Mouse (Mus musculus) embryonic facial prominence, embryonic 10.5 days (tissue): ENCODE measurements around the gene Fra10ac1. TPM values are rescaled to one million over a fixed set of nuclear protein-coding genes. Genes with fewer than 3 reads are reported as not detected.

Experiments
- DNase-seq: peaks from one replicate; pipeline ENCODE4 v3.0.0-alpha.2; 2017; ENCODE audit warnings: low spot score
- H3K27ac ChIP-seq: fragments of 300-500 bp; sonication (generic); replicated peaks from 2 replicates; pipeline ENCODE4 v1.5.1; 2016; ENCODE audit warnings: mild to moderate bottlenecking
- H3K27me3 ChIP-seq: fragments of 300-500 bp; sonication (generic); replicated peaks from 2 replicates; pipeline ENCODE4 v1.6.1; 2016; ENCODE audit warnings: low read depth, mild to moderate bottlenecking; ENCODE audit not compliant: poor library complexity, severe bottlenecking
- H3K36me3 ChIP-seq: fragments of 300-500 bp; sonication (generic); replicated peaks from 2 replicates; pipeline ENCODE4 v1.6.1; 2016; ENCODE audit warnings: mild to moderate bottlenecking, moderate library complexity
- H3K4me1 ChIP-seq: fragments of 300-500 bp; sonication (generic); 2 replicates; pipeline ENCODE4 v1.6.1; 2016
- H3K4me3 ChIP-seq: fragments of 300-500 bp; sonication (generic); 2 replicates; pipeline ENCODE4 v1.5.1; 2016; ENCODE audit warnings: mild to moderate bottlenecking, moderate library complexity
- H3K9me3 ChIP-seq: fragments of 300-500 bp; sonication (generic); 2 replicates; pipeline ENCODE4 v1.6.1; 2016; ENCODE audit warnings: mild to moderate bottlenecking
- WGBS: fragments of 180-500 bp; shearing (Covaris S2); methylation state at CpG from one replicate; pipeline ENCODE4 v1.1.7; 2016; 5-methylcytosine and 5-hydroxymethylcytosine counted together
- polyA plus RNA-seq: library from polyadenylated mRNA; unstranded; fragments of >200 nt; fragmentation: Nextera tagmentation; extraction: Ambion mirVana; gene quantifications from 2 replicates; pipeline ENCODE4 v1.2.1, GENCODE M21; 2016

Gene Fra10ac1
- polyA plus RNA-seq, 1 experiment from 2014 or later = 44.1 TPM

DNA sequence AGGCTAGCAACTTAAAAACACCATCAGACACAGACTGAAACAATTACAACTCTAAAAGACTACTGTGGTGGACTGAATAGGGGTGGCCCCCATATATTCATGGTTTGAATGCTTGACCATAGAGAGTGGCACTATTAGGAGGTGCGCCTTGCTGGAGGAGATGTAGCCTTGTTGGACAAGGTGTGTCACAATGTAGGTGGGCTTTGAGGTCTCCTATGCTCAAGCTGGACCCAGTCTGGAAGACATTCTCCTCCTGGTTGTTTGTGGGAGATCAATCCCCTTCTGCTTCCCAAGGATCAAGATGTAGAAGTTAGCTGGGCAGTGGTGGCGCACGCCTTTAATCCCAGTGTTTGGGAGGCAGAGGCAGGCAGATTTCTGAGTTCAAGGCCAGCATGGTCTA lies 6.3 kb downstream of the Fra10ac1 start:
- H3K4me3 ChIP-seq = no peak overlapping the region
- H3K27ac ChIP-seq = no peak overlapping the region
- H3K4me1 ChIP-seq = no peaks in the 10 kb centered on the region
- peaks cover 46% of the 10 kb centered on the region for H3K36me3 ChIP-seq
- DNase-seq = no peak
- no peaks in the 10 kb centered on the region for H3K27me3 ChIP-seq
- WGBS = 96% methylated on average over 3 of the region's 3 CpGs
- H3K9me3 ChIP-seq = no peaks in the 10 kb centered on the region

DNA sequence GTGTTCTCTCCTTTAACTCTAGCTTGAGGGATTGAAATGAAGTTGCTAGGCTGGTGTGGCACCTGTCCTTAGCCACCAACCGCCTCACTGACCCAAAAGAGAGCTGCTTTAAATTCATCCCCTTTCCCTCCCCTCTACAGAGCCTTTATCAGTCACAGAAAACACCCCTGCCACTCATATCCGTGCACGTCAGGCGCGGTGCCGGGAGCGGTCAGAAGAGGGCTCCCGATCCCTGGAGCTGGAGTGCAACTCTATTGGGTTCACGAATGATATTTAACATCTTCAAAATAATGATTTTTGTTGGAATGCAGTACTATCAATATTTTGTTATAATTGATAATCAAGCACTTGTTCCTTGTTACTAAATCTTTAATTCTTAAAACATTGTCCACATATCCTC lies 17.3 kb downstream of the Fra10ac1 start:
- Histone ChIP-seq H3K27ac (no peak overlapping the region), H3K36me3 (peaks cover 46% of the 10 kb centered on the region), H3K27me3 (no peaks in the 10 kb centered on the region), H3K4me1 (no peaks in the 10 kb centered on the region), H3K4me3 (no peak overlapping the region), H3K9me3 (0 out of 2 replicates have a peak, but pooled peaks cover 4% of the 10 kb centered on the region)
- WGBS = 59% methylated on average over 9 of the region's 9 CpGs
- DNase-seq = peak; percentile 37

DNA sequence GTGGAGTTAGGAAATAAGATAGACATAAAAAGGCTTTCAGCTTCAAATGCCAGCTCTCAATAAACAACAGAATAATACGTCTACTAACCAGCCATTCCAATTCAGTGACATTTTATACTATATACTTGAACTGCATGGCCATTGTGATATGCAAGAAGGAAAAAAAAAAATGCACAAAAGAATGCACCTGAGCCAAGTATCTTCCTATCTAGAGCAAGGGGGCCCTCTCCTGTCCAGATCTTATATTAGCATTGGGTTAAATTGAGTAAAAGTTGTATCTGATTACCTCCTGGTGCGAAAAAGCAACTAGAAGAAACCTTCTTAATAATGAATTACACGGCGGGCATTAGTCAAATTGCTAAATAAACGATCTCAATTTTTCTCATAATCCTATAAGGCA lies 25.2 kb downstream of the Fra10ac1 start:
- WGBS = 88% methylated on average over 5 of the region's 5 CpGs
- Histone ChIP-seq H3K36me3 (peaks cover 25% of the 10 kb centered on the region), H3K4me3 (no peak overlapping the region), H3K4me1 (no peaks in the 10 kb centered on the region), H3K9me3 (0 out of 2 replicates have a peak, but pooled peaks cover 4% of the 10 kb centered on the region), H3K27me3 (no peaks in the 10 kb centered on the region), H3K27ac (no peak overlapping the region)
- no peak for DNase-seq

DNA sequence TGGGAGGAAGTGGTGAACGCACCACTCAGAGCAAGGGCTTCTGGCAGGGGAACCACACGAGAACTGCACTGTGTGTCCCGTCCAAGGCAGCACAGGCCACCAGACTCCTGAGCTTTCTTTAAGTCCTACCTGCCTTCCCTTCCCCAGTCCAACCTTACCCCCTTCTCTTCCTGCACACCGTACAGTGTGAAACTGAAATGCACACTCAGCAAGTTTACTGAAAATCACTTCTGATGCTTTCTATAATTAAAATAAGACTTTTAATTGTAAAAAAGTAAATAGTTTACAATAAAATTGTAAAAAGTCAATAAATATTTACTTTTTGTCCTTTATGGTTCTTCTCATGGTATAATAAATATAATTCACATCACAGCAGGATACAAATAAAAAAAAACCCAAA lies 28.7 kb downstream of the Fra10ac1 start:
- H3K27me3 ChIP-seq = no peaks in the 10 kb centered on the region
- no peaks in the 10 kb centered on the region for H3K4me1 ChIP-seq
- no peaks in the 10 kb centered on the region for H3K9me3 ChIP-seq
- H3K27ac ChIP-seq = no peak overlapping the region
- 93% methylated on average over 4 of the region's 4 CpGs for WGBS
- no peak overlapping the region for H3K4me3 ChIP-seq
- peaks cover 9% of the 10 kb centered on the region for H3K36me3 ChIP-seq
- no peak for DNase-seq

DNA sequence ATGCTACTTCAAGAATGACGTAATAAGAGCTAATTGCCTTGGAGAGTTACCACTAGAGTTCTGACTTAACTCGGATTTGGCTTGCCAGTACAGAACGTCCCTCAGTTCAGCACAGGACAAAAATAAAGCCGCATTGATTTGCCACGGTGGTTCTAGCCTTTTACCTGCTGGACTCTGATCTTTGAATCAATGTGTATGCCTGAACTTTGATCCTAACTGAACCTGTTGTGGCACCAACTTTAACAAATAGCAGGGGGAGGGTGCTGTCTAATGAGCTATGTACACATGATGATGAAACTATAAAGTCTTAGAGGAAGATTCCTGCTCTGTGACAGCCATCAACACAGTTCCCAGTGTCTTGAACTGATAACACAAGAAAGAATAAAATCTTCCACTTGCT lies 32.5 kb downstream of the Fra10ac1 start:
- Histone ChIP-seq H3K36me3 (peaks cover 27% of the 10 kb centered on the region), H3K9me3 (no peaks in the 10 kb centered on the region), H3K27ac (no peak overlapping the region), H3K4me1 (no peaks in the 10 kb centered on the region), H3K27me3 (no peaks in the 10 kb centered on the region), H3K4me3 (no peak overlapping the region)
- no peak for DNase-seq
- 81% methylated on average over 5 of the region's 5 CpGs for WGBS

DNA sequence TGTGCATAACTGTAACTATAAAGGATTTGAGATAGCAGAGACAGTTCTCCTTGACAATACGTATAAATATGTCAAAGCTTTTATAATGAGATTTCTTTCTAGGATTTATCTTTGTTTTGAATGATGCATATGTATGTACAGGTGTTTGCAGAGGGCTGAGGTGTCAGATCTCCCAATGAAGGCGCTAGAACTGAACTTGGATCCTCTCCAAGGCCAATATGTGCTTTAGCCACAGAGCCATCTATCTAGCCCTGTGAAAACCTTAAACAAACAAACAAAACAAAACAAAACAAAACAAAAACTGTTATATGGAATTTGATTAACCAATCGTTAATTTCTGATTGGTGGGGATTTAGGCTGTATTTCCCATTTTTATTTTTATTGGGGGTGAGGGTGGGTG lies 33.4 kb downstream of the Fra10ac1 start:
- 90% methylated on average over 3 of the region's 3 CpGs for WGBS

DNA sequence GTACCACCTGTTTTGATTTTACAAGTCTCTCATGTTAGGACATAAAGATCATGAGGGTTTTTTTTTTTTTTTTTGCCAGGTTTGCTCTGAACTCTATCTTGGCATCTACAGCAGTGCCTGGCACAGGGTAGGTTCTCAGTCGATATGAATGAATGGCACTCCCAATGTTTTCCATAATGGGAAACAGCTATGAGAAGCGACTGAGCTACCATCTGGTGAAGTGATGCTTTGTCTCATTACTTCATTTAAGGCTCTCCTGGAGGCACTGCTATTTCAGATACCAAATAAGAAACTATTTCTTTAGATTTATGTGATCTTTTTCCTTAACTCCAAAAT lies 36.6 kb downstream of the Fra10ac1 start:
- no peaks in the 10 kb centered on the region for H3K9me3 ChIP-seq
- no peak overlapping the region for H3K27ac ChIP-seq
- no peak overlapping the region for H3K4me3 ChIP-seq
- no peak for DNase-seq
- H3K36me3 ChIP-seq = peaks cover 20% of the 10 kb centered on the region
- no peaks in the 10 kb centered on the region for H3K4me1 ChIP-seq
- no peaks in the 10 kb centered on the region for H3K27me3 ChIP-seq
- 91% methylated on average over 2 of the region's 2 CpGs for WGBS

More for the DNA sequence above, 33.4 kb downstream of the Fra10ac1 start:
- peaks cover 30% of the 10 kb centered on the region for H3K36me3 ChIP-seq
- no peaks in the 10 kb centered on the region for H3K27me3 ChIP-seq
- no peak overlapping the region for H3K4me3 ChIP-seq
- H3K4me1 ChIP-seq = no peaks in the 10 kb centered on the region
- H3K9me3 ChIP-seq = no peaks in the 10 kb centered on the region
- no peak overlapping the region for H3K27ac ChIP-seq
- DNase-seq = no peak

DNA sequence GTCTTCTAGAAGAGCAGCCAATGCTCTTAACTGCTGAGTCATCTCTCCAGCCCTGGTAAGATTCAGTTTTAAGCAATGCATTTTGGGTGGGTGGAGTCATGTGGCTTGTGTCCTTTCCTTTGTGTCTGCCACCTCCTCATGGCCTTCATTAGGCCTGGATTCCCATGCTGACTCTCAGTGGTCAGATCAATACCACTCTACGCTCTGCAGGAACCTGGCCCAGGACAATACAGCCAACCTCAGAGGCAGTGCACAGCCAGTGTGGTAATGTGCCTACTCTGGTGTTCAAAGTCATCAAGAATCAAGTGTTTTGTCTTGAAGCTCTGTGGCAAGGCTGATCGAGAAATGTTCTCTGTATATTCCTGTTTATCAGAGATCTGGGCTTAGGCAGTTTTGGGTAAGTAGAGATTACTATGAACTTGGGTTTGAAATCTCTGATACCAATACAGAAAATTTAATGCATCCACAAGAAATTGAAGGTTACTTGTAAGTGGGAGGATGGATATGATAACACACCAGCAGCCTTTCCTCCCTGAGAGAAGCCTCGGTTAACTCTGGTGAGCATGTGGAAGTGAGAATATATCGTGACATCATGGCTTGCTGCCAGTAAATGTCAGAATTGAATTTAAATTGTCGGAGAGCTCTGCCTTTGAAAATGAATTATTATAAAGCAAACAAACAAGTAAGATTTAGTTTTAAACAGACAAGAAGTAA lies 37.2 kb downstream of the Fra10ac1 start:
- Histone ChIP-seq H3K4me3 (no peak overlapping the region), H3K4me1 (no peaks in the 10 kb centered on the region), H3K27ac (no peak overlapping the region), H3K9me3 (no peaks in the 10 kb centered on the region), H3K36me3 (peaks cover 20% of the 10 kb centered on the region), H3K27me3 (no peaks in the 10 kb centered on the region)
- no peak for DNase-seq
- 92% methylated on average over 5 of the region's 5 CpGs for WGBS

DNA sequence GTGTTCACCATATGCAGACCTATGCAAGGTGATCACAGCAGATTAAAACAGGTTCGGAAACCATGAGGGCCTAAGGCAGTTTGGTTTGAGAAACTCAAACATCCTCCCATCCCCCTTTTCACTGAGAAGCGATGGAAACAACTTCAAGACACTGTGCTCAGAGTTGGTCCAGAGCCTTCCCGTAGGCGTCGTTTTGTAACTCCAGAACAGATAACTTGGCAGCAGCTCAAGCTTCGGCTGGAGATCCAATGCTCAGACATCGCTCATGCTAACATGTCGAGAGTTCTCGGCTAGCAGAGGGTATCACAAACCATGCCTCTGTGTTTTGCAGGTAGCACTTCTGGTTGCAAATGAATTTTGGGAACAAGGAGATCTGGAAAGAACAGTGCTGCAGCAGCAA lies 44.3 kb downstream of the Fra10ac1 start:
- no peaks in the 10 kb centered on the region for H3K4me1 ChIP-seq
- H3K27ac ChIP-seq = no peak overlapping the region
- H3K36me3 ChIP-seq = no peaks in the 10 kb centered on the region
- no peaks in the 10 kb centered on the region for H3K27me3 ChIP-seq
- H3K4me3 ChIP-seq = no peak overlapping the region
- no peaks in the 10 kb centered on the region for H3K9me3 ChIP-seq
- 92% methylated on average over 9 of the region's 9 CpGs for WGBS
- no peak for DNase-seq

DNA sequence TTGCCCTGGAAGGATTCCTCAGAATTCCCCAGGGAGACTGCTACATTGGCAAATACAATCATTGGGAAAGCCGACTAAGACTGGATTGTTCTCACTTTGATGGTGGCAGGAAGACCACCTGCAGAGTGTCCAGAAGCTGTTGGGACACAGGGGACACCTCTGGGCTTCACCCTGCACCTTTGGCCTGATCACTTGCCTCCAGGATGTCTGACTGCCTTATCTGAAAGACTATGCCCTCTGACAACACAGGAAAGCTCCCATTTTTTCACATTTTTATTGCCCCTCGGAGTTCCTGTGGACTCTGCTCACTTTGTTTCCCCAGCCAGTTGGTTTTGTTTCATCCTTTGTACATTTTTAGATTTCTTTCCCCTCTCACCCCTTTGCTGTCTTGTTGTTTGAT lies 59.3 kb downstream of the Fra10ac1 start:
- no peaks in the 10 kb centered on the region for H3K27me3 ChIP-seq
- H3K36me3 ChIP-seq = no peaks in the 10 kb centered on the region
- H3K4me3 ChIP-seq = no peak overlapping the region
- DNase-seq = no peak
- H3K4me1 ChIP-seq = peaks cover 12% of the 10 kb centered on the region
- H3K27ac ChIP-seq = no peak overlapping the region
- H3K9me3 ChIP-seq = no peaks in the 10 kb centered on the region
- 64% methylated on average over 2 of the region's 2 CpGs for WGBS

DNA sequence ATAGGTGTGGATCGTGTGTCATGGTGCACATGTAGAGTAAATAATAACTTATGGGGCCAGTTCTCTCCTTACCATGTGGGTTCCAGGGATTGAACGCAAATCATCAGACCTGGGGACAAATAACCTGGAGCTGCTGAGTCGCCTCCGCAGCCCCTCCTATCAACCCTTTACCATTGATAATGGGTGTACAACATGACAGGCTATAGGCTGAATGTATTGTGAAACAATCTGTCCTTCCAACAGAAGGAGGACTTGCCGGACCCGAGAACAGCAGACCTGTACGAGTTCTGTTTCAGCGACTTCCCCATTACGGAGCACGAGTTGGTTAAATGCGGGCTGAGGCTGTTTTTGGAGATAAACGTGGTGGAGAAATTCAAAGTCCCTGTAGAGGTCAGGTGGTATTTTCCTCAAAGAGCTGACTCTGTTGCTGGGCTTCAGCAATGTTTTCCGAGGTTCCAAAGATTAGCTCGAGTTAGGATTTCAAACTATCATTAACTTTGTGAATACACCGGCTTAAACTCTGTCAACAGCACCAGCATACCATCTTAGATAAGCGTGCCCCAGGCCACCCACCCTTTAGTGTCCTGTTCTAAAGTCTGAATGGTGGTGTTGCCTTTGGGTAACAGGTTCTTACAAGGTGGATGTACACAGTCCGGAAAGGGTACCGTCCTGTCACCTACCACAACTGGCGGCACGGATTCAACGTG lies 62.2 kb downstream of the Fra10ac1 start:
- Histone ChIP-seq H3K4me3 (no peak overlapping the region), H3K27ac (no peak overlapping the region), H3K36me3 (no peaks in the 10 kb centered on the region), H3K4me1 (peaks cover 8% of the 10 kb centered on the region; the same call in 1 of the 2 replicates), H3K27me3 (no peaks in the 10 kb centered on the region), H3K9me3 (no peaks in the 10 kb centered on the region)
- WGBS = 93% methylated on average over 21 of the region's 21 CpGs
- no peak for DNase-seq

DNA sequence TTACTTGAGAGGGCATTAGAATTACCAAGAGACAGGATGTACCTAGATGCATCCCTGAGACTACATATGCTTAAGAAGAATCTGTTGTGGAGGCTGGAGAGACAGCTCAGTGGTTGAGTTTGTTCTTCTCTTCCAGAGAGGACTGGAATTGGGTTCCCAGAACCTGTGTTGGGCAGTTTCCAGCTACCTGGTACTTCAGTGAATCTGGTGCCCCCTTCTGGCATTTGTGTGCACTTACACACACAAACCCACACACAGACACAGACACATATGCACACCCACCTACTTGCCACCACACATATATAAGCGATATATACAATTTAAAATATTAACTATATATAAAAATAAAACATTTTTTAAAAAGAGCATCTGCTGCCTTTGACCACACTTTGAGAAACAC lies 67.7 kb downstream of the Fra10ac1 start:
- Histone ChIP-seq H3K4me1 (peaks cover 11% of the 10 kb centered on the region; the same call in 1 of the 2 replicates), H3K27me3 (no peaks in the 10 kb centered on the region), H3K9me3 (no peaks in the 10 kb centered on the region), H3K36me3 (no peaks in the 10 kb centered on the region), H3K27ac (no peak overlapping the region), H3K4me3 (no peak overlapping the region)
- DNase-seq = no peak
- WGBS = 96% methylated on average over 1 of the region's 1 CpGs

DNA sequence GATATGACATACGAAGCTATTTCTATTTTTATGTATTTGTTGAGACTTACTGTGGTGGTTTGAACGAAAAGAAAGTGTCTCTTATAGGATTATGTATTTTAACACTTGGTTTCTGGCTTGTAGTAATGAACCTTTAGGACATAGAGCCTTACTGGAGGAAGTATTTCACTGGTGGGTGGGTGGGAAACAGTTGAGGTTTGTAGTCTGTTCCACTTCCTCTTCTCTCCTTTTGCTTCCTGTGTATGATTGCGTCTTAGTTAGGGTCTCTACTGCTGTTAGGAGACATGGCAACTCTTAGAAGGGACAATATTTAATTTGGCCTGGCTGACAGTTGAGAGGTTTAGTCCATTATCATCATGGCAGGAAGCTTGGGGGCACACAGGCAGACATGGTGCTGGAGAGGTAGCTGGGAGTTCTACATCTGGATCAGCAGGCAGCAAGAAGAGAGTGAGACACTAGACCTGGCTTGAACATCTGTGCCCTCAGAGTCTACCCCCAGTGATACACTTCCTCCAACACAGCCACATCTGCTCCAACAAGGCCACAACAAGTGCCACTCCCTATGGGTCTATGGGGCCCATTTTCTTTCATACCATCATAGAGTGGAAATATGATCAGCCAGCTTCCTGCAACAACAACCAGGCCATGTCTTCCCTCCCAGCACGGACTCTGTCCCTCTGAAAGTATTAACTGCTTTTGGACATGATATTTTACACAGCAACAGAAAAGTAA lies 80.2 kb downstream of the Fra10ac1 start:
- Histone ChIP-seq H3K27me3 (no peaks in the 10 kb centered on the region), H3K36me3 (no peaks in the 10 kb centered on the region), H3K27ac (no peak overlapping the region), H3K4me1 (no peaks in the 10 kb centered on the region), H3K4me3 (no peak overlapping the region), H3K9me3 (no peaks in the 10 kb centered on the region)
- WGBS = 77% methylated on average over 4 of the region's 4 CpGs
- no peak for DNase-seq
